Mouse (Mus musculus) lung, embryonic 14.5 days (tissue): ENCODE measurements around the gene Vil1. TPM values are rescaled to one million over a fixed set of nuclear protein-coding genes. Genes with fewer than 3 reads are reported as not detected.

Source experiments
- ATAC-seq: fragments of 200-750 bp; cut with Nextera tagmentation; 2 replicates; pipeline ENCODE4 v1.8.0; 2017; ENCODE audit warnings: mild to moderate bottlenecking, moderate TSS enrichment, moderate library complexity; ENCODE audit not compliant: insufficient read depth
- DNase-seq: peaks from one replicate; pipeline ENCODE4 v3.0.0-alpha.2; 2015
- H3K27ac ChIP-seq: fragments of 300-500 bp; sonication (generic); 2 replicates; pipeline ENCODE4 v1.5.1; 2014; ENCODE audit warnings: low read depth, mild to moderate bottlenecking, moderate library complexity
- H3K27me3 ChIP-seq: fragments of 300-500 bp; sonication (generic); 2 replicates; pipeline ENCODE4 v1.6.1; 2014; ENCODE audit warnings: low read length, control low read depth; ENCODE audit not compliant: insufficient read depth
- H3K36me3 ChIP-seq: fragments of 300-500 bp; sonication (generic); 2 replicates; pipeline ENCODE4 v1.6.1; 2014; ENCODE audit warnings: control low read depth; ENCODE audit not compliant: insufficient read depth
- H3K4me1 ChIP-seq: fragments of 300-500 bp; sonication (generic); 2 replicates; pipeline ENCODE4 v1.6.1; 2014; ENCODE audit warnings: antibody characterized with exemption, control low read depth; ENCODE audit not compliant: insufficient read depth
- H3K4me2 ChIP-seq: fragments of 300-500 bp; sonication (generic); 2 replicates; pipeline ENCODE4 v1.6.1; 2014; ENCODE audit warnings: mild to moderate bottlenecking
- H3K4me3 ChIP-seq: fragments of 300-500 bp; sonication (generic); 2 replicates; pipeline ENCODE4 v1.5.1; 2014; ENCODE audit warnings: low read depth, low read length
- H3K9ac ChIP-seq: fragments of 300-500 bp; sonication (generic); 2 replicates; pipeline ENCODE4 v1.6.1; 2014
- H3K9me3 ChIP-seq: fragments of 300-500 bp; sonication (generic); 2 replicates; pipeline ENCODE4 v1.6.1; 2016; ENCODE audit warnings: low read depth, low read length, control low read depth
- CTCF ChIP-seq: IDR thresholded peaks from 2 replicates; pipeline ENCODE4 v1.5.1; 2016; ENCODE audit warnings: antibody characterized with exemption, low read depth
- WGBS: fragments of 180-500 bp; shearing (Covaris S2); extraction: QIAGEN DNeasy Blood & Tissue Kit; methylation state at CpG from one replicate; pipeline ENCODE4 v1.1.7; 2014; 5-methylcytosine and 5-hydroxymethylcytosine counted together
- polyA plus RNA-seq: library from polyadenylated mRNA; unstranded; fragments of >200 nt; fragmentation: Nextera tagmentation; extraction: Ambion mirVana; gene quantifications from 2 replicates; pipeline ENCODE4 v1.2.1, GENCODE M21; 2014

Gene Vil1
- polyA plus RNA-seq, 1 experiment from 2014 or later, result 0.42 TPM

- no peak overlapping the region for H3K9ac ChIP-seq
- H3K4me2 ChIP-seq, result no peak overlapping the region
- no peak overlapping the region for H3K4me3 ChIP-seq
- no peaks in the 10 kb centered on the region for H3K4me1 ChIP-seq
- no peak for TF ChIP-seq CTCF
- no peak overlapping the region for H3K27ac ChIP-seq
- DNase-seq, result no peak
- ATAC-seq, result no peak
- 48% methylated on average over 5 of the region's 5 CpGs for WGBS
- H3K9me3 ChIP-seq, result no peaks in the 10 kb centered on the region
- H3K27me3 ChIP-seq, result no peaks in the 10 kb centered on the region
- no peaks in the 10 kb centered on the region for H3K36me3 ChIP-seq
Observed at GRCm38 (mm10) chr1:74380484-74380883, 28.7 kb upstream of the Vil1 start.

GRCm38 (mm10) chr1:74381588-74382021, 27.6 kb upstream of the Vil1 start:
- no peak overlapping the region for H3K9ac ChIP-seq
- no peak overlapping the region for H3K4me3 ChIP-seq
- no peaks in the 10 kb centered on the region for H3K9me3 ChIP-seq
- H3K4me1 ChIP-seq, result no peaks in the 10 kb centered on the region
- no peaks in the 10 kb centered on the region for H3K36me3 ChIP-seq
- no peak for DNase-seq
- no peak overlapping the region for H3K27ac ChIP-seq
- no peaks in the 10 kb centered on the region for H3K27me3 ChIP-seq
- no peak for TF ChIP-seq CTCF
- ATAC-seq, result no peak
- 89% methylated on average over 10 of the region's 10 CpGs for WGBS
- H3K4me2 ChIP-seq, result no peak overlapping the region

GRCm38 (mm10) chr1:74383385-74383784, 25.8 kb upstream of the Vil1 start:
- TF ChIP-seq CTCF, result no peak
- Histone ChIP-seq H3K4me1 (no peaks in the 10 kb centered on the region), H3K9me3 (no peaks in the 10 kb centered on the region), H3K27me3 (no peaks in the 10 kb centered on the region), H3K4me2 (no peak overlapping the region), H3K9ac (no peak overlapping the region), H3K27ac (no peak overlapping the region), H3K36me3 (no peaks in the 10 kb centered on the region), H3K4me3 (no peak overlapping the region)
- DNase-seq (no peak), ATAC-seq (no peak)
- WGBS, result 72% methylated on average over 13 of the region's 13 CpGs

- H3K4me3 ChIP-seq, result no peak overlapping the region
- H3K27ac ChIP-seq, result no peak overlapping the region
- no peak for TF ChIP-seq CTCF
- H3K4me1 ChIP-seq, result no peaks in the 10 kb centered on the region
- no peak overlapping the region for H3K4me2 ChIP-seq
- no peak for DNase-seq
- H3K27me3 ChIP-seq, result no peaks in the 10 kb centered on the region
- ATAC-seq, result no peak
- H3K9me3 ChIP-seq, result no peaks in the 10 kb centered on the region
- H3K9ac ChIP-seq, result no peak overlapping the region
- no peaks in the 10 kb centered on the region for H3K36me3 ChIP-seq
- 77% methylated on average over 8 of the region's 8 CpGs for WGBS
Observed at GRCm38 (mm10) chr1:74384525-74384924, 24.7 kb upstream of the Vil1 start.

- Histone ChIP-seq H3K4me3 (no peak overlapping the region), H3K4me2 (no peak overlapping the region), H3K9ac (no peak overlapping the region), H3K36me3 (no peaks in the 10 kb centered on the region), H3K9me3 (no peaks in the 10 kb centered on the region), H3K27me3 (no peaks in the 10 kb centered on the region), H3K4me1 (peaks cover 4% of the 10 kb centered on the region), H3K27ac (no peak overlapping the region)
- TF ChIP-seq CTCF, result no peak
- 88% methylated on average over 10 of the region's 10 CpGs for WGBS
- ATAC-seq (no peak), DNase-seq (no peak)
Observed at GRCm38 (mm10) chr1:74385064-74385463, 24.1 kb upstream of the Vil1 start.

GRCm38 (mm10) chr1:74385531-74385930, 23.6 kb upstream of the Vil1 start:
- Histone ChIP-seq H3K9ac (no peak overlapping the region), H3K36me3 (no peaks in the 10 kb centered on the region), H3K9me3 (no peaks in the 10 kb centered on the region), H3K27me3 (no peaks in the 10 kb centered on the region), H3K4me2 (no peak overlapping the region), H3K4me3 (no peak overlapping the region), H3K27ac (no peak overlapping the region), H3K4me1 (peaks cover 7% of the 10 kb centered on the region)
- TF ChIP-seq CTCF, result no peak
- WGBS, result 83% methylated on average over 8 of the region's 8 CpGs
- DNase-seq (no peak), ATAC-seq (no peak)

- Histone ChIP-seq H3K27ac (peak overlapping the region; percentile 99), H3K36me3 (no peaks in the 10 kb centered on the region), H3K4me3 (peak overlapping the region; percentile 53), H3K9ac (peak overlapping the region; percentile 71), H3K4me1 (peaks cover 12% of the 10 kb centered on the region), H3K9me3 (no peaks in the 10 kb centered on the region), H3K27me3 (no peaks in the 10 kb centered on the region), H3K4me2 (peak overlapping the region; percentile 66)
- DNase-seq (no peak), ATAC-seq (no peak)
- 47% methylated on average over 7 of the region's 10 CpGs for WGBS
- no peak for TF ChIP-seq CTCF
Observed at GRCm38 (mm10) chr1:74386363-74386713, 22.8 kb upstream of the Vil1 start.
